Mouse (Mus musculus): ENCODE measurements at regions not wholly inside any gene's neighbourhood (a gene's known extent, or its start where the extent isn't known, plus 50 kb on each side); places are given as distances from the start of the nearest gene placed in this dataset.

DNA sequence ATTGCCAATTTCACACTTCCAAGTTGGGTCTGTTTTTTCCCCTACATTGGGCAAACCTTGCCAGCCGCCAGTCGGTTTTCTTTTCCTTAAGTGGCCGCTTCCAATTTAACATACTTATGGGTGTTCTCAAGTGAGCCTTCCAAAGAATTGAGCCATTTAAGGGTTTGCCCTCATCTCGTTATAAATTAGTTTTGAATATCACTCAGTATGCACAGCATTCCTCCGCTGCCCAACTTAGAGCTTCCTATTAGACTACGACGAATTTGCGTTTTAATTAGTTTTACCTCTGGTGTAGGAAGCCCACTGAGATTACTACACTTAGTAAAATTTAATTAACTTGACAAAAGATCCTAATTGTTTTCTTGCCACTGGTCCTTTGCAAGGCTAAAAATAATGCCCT lies 209.9 kb downstream of the Cdh11 start:
- DNase-seq, result no peak

DNA sequence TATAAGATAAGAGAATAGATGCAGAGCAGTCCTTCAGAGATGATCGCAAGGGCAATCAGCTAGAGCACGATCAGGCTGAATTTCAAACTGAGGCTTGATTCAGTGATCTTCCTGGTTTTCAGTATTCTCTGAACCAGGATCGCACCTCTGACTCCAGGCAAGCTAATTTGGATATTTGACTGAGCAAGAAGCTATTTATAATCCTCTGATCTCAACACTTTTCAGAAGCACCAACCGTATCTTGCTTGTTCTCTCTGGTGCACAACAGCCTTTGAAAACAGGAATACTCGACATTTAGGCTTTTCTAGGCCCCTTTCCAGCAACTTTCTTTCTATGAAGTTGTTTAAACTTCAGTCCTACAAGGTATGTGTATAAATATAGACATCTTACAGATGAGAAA lies 217.7 kb downstream of the Cdh11 start:
- DNase-seq, result no peak

DNA sequence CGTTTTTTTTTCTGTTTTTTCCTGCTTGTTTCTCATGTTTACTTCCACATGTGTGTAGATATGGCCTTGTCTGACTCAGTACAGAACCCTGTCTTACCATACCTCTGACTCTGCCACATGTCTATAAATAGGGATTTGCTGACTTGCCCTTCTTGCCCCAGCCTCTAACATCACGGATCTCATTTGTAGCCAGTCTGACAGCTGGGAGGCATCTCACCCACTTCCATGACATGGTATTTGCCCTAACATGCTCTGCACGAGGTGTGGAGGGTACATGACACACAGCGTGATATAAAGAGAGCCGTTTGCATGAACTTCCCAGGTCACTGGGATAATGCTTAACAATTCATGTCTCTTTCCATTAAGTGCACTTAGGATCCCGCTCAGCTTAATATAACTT lies 231.2 kb downstream of the Cdh11 start:
- no peak for DNase-seq

DNA sequence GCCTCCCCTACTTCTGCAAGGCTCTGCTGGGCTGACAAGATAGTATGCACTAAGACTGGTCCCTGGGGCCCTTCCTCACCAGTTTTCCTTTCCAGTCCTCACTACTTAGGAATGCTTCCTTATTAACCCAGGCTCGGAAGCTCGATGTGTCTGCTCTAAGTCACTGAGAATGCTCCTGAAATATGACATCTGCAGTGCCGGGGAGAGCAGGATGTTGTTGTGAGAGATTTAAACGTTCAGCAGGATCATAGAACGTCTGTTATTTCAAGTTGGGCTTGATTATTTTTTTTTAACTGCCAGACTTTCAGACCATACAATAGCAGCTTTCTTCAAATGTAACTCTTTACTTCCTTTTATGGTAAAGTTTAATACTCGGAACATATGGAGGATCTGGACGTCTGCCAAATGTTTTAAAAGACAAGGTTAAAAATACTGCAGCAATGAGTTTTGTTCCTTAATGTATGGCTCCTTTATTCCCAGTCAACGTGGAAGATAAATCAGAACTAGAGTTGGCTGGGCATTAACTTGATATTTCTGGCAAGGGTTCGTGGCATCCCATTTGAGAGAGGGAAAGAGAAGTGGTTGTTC lies 232.0 kb downstream of the Cdh11 start:
- no peak for DNase-seq

DNA sequence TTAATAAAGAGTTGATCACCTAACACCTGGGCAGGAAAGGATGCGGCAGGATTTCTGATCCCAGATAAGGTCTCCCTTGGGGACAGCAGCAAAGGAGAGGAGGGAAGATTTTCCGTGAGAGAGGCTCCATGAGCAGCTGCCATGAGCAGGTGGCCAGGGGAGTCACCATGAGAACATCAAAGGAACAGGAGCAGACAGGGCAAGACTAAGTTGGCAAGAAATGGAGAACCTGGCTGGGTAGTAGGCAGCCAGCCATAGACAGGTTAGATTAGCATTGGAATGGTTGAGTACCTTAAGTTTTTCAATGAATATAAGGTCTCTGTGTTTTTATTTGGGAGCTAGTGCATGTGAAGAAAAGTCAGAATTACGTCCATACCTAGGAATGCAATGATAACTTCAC lies 246.6 kb downstream of the Cdh11 start:
- no peak for DNase-seq

DNA sequence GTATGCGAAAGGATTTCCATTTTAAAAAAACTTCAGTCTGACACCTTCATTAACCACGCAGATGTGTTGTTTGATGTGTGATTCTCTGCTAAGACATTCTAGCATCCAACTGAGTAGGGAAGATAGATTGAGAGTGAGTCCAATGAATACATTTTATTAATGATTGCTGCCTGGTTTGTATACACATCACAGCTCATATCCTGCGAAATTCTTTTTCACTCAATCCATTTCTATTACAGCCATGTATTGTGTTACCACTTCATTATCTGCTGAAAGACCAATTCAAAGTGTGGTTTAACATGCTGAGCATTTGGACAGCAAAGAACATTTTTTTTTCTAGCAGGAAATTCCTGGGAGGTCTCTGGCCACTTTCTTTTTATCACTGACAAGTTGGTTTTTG lies 247.4 kb downstream of the Cdh11 start:
- no peak for DNase-seq

DNA sequence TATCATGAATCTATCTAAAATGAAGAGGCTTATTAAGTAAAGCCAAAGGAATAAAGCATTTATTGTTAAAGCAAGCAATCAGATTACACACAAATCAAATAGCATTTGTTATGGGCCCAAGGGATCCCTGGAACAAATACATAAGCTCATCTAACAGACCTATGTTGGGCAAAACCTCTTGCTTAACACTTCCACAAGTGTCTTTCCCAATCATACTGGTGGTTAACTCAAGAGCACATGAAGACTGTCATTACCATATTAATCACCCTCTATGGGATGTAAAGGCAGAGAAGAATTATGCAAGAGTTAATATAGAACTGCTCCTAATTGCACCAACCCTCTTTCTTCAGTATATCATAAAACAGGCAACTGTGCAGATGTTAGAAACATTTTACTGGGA lies 267.0 kb downstream of the Cdh11 start:
- no peak for DNase-seq

DNA sequence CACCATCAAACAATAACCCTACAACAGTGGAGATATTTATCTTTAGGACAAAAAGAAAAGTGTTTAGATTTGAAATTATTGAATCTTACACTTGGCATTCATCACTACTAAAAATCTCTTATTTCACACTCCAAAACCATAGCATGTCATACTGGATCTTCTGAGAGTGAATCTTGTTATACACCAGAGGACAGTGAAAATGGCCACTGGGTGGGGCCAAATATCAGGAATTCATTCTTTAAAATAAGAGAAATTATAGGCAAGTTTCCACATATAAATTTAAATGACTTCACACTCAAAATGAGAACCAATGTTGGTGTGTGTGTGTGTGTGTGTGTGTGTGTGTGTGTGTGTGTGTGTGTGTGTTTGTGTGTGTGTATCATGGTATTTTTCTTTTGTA lies 269.7 kb downstream of the Cdh11 start:
- DNase-seq, result no peak

DNA sequence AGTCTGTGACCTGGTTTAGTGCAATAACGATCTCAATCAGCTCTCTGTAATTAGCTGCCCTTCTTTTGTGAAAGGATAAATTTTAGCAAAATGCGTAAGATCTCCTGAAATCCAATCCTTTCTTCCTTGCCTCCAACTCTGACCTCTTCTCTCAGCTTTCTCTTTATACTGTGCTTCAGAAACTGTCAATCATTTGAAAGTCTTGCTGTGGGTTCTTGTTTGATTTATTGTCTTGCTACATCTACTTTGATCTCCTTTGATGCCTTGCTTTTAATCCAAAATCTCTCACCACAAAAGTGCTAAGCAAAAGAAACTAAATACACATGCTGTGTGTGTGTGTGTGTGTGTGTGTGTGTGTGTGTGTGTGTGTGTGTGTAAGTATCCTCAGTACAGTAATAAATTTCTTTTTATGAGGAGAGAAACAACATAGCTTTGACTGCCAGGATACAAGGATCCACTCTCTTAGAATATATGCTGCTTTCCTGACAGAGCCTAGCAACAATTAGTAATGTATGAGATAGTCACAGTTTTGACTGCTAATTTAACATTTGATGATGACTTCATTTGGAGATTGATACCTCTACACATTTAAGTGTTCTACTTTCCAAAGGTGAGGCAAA lies 270.5 kb downstream of the Cdh11 start:
- no peak for DNase-seq

DNA sequence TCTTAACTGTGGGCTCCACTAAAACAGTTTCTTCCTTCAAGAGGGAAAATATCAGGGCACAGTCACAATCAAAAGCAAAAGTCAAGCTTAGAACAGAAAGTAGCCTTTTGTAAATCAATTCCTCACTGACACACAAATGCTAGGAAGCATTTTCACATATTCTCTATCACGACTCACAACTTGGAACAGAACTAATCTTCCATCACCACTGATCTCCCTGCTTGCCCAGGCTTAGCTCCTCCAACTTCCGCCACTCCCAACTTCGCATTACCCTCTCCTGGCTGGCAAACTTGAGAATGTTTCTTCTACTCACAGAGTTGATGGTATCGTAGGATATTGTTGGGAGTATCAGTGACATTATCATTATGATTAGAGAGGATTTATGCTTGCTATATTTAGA lies 284.7 kb downstream of the Cdh11 start:
- DNase-seq, result no peak

DNA sequence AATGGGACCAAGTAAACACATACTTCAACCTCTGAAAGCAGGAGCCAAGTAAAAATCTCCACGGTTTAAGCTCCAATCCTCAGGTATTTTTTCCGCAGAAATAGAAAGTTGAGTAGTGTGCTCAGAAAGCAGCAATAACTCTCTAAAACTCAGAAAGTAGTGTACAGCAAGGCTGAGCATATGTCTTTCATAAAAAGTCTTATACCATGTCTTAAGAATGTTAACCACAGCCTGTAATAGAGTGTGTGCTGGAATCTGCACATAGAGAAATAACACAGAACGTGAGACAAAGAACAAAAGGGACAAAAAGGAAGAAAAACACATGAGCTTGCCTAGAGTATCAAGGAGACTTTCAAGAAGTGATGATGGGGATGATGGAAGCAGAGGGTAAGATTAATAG lies 285.2 kb downstream of the Cdh11 start:
- DNase-seq, result no peak

DNA sequence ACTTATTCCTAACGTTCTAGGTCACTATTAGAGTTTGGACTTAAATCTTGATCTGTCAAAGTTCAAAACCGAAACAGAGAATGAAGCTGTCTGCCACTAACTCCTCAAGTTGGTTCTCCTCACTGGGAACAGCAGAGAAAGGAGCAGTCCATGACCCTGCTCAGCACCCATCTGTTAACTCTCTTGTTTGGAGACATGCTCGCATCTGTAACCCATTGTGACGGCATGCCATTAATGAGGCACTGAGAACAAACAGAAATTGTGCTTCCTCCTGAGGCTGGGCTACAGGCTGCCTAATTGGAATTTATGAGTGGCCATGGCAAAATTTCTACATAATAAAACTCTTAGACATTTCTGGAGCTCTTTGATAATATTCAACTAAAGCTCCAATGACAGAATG lies 286.4 kb downstream of the Cdh11 start:
- no peak for DNase-seq

DNA sequence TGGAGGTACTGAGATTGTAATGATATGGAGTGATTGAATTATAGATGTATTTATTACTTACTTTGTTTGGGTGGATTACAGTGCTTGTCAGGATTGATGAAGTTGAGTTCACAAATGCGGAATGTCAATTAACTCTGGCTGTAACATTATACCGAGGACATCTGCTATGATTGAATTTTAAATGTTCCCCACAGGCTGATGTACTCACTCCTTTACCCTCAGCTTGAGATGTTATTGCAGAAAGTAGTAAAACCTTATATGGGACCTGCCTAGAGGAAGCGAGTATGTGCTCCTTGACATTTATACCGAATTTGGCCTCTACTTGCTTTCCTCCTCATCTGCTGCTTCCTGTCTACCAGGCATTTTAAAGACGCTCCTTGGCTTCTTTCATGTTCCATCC lies 288.3 kb downstream of the Cdh11 start:
- DNase-seq, result no peak

DNA sequence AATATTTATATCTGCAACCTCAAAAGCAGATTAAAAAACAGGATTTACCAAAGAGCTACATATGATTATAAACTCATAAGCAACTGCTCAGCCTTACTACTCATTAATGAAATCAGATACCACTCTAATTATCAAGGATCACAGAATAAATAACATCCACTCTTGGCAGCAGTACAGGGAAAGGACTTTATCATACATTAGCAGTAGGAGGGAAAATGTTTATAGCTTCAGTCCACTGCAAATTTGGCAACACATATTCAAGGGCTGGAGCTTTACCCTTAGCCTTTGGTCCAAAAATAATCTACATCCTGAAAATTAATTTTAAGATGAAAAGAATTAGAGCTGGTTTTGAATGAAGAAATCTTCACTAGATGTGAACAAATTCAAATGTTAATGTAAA lies 288.7 kb downstream of the Cdh11 start:
- no peak for DNase-seq

DNA sequence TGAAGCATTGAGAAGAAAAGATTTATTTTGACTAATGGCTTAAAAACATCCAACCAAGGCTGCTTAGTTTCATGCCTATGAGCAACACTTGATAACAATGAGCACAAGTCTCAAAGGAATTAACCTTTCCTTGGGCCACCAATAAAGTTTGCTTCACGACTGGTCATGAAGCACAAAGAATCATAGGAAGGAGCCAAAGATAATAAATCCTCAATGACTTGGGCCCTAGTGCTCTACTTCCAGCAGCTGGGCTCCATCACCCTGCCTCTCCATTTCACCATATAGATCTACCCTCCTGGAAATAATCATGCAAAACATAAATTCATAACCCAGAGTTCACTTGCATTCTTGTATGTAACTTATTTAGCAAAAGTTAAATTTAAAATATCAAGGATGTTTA lies 289.4 kb downstream of the Cdh11 start:
- DNase-seq, result no peak

DNA sequence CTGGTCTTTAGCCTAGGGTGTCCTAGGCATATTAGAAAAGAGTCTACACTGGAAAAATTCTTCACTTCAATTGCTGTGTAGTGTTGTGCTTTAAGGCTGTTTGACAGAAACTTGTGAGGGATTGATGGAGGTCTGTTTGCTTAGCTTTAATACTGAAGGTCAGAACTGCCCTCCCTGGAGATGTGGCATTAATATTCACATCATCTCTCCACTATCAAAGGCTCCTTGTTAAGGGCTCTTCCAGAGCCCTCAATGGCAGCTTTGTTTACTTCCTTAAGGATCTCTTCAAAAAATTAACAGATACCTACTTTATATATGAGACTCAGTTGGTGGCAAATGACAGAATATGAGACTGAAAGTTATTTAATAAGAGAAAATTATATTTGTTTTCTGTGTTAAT lies 294.4 kb downstream of the Cdh11 start:
- DNase-seq, result no peak

DNA sequence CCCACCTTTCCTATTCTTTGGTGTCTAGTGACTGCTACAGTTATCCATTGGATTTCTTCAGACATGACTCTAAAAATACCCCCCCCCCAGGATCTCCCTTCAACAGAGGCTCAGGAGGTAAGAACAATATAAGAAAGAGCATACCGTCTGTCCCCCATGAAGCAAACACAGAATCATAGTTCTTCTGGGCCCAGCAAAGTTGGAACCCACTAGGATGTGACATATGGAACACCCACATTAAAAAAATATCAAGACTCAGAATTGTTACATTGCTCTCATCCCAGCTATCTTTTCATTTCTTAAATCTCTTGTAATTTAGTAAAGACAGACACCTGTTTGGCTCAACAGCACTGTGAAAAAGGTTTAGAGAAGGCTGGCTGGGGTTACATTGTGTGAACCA lies 297.2 kb downstream of the Cdh11 start:
- no peak for DNase-seq

DNA sequence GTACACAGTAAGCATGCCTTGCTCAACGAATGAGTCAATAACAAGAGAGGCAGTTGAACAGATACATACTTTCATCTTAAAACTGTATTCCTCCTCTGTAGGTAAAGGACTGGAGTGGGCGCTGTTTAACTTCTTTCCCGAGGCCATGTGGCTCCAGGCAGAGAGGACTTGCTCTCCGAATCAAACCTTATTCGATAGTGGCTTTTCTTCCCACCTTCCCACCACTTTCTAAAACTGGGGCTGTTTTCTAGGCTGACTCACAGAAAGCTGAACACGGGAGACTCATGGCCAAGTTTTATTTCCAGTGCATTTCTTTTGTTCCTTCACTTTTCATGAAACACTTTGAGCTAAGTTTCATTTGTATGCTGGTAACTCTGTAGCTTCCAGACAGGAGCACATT lies 297.6 kb downstream of the Cdh11 start:
- peak; percentile 8 for DNase-seq

DNA sequence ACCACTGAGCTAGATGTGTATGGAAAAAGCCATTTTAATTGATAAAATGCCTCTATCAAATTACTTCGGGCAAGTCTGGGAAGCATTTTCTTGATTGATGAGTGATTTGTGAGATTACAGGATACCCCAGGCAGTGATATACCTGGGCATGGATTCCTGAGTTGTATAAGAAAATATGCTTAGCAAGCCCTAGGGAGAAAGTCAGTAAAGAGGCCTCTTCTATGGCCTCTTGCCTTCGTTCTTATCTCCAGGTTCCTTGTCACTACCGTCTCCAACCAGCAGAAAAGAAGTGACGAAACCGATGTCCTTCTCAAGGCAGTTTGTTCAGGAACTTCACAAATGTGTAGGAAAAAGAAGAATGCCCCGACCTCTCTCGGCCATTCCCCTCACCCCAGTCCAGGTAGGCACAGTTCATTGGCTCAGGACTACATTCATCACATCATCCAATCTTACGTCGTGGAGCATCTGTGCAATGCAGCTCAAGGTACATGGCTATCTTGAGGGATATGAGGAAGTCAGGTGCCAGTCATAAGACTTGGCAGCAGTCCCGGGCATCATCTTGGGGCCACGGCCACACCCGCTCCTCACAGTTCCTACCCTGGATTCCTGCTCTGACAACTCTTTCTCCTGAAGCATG lies 310.2 kb downstream of the Cdh11 start:
- no peak for DNase-seq

DNA sequence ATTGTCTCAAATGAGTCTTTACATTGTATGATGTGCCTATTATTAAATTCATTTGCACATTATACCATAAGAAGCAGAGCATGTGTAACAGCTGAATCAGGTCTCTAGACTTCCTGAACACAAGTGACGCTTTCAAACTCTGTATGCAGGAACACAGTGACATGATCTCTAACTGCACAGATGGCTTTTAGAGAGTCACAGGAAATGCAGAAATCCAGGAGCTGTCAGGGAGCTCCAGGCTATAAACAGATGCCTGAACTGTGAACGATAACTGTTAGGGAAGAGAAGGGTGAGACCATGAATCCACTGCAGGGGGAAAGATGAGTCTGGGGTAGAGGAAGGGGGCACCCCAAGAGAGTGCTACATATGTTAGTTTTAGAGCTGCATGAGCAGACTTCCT lies 311.2 kb downstream of the Cdh11 start:
- no peak for DNase-seq

DNA sequence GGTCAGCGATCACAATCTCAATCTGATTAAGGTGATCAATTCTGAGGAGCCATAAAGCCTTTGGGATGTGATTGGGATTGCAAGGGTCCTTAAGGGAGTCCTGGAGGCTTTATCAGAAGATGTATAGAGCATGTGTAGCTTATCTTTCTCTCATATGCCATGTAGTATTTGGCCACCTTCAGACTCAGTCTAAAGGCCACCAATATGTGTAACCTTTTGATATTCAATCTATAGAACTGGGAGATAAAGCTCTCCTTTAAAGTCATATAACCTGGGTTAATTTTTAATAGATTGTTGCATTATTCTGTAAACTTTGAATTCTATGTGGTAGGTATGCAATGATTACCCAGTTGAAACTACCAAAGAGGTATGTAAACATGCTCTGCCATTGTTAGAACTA lies 314.1 kb downstream of the Cdh11 start:
- no peak for DNase-seq

DNA sequence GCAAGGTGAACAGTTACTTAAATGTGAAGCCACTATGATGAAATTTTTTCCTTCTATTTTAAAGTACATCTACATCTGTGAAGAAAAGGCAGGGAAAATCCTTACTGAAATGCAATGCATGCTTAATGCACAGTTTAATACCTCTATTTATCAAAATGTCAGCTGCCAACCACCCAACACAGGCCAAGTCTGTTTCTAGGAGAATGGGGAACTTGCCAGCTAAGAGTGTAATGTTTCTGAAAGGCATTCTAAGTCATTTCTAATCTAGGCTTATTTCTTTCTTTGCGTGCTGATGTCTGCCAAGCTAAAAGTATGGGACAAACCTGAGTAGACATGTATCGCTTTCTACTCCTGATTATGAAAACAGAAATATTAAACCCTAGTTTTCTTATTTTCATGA lies 322.8 kb downstream of the Cdh11 start:
- DNase-seq, result no peak

DNA sequence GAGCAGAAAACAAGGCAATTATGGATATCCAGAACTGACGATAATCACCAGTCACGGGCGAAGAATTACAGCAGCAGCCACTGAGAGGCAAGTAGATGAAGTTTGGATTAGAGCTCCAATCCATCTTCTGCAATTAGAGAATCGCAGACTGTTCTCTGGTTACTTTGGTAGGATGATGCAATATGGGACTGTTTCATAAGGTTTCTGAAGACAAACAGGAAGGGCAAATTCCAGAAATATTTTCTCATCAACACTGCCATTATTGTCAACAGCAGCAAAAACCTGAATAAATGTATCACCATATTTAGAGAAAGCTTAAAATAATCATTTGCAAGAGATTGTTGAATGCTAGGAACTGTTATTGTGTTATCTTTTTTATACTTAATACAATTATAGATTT lies 342.4 kb downstream of the Cdh11 start:
- DNase-seq, result no peak

DNA sequence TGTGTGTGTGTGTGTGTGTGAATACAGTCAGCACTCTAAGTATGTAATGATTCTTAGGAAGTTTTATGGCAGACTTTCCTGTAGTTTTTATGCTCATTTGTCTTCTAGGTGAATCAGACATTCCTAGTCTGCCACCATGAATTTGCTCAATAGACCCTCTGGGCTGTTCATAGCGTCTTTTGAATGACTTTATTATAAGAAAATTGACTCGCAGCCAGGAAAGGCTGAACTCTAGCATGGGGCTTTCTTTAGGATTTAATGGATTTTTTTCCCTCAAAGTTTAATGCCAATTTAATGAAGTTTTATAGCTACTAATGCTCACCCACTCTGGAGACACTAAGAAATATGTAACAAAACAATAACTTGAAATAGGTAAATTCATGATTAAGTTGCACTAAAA lies 363.6 kb downstream of the Cdh11 start:
- no peak for DNase-seq

DNA sequence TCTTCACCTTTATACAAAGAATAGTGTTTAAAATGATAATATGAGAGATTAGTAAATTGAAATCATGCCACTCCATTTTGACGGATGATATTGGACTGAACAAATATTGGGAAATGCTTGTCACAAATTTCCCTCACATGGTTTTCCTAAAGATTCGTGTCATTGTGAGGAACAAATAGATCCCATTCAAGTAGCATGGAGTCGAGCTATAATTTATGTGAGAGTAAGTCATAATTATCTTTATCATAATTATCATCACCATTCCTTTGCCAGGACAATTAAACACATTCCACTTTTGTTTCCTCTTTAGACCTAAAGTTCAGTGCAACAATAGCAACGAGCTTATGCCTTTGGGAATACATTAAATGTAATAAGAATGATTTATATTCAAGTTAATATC lies 370.5 kb downstream of the Cdh11 start:
- no peak for DNase-seq

All from right cerebral cortex, postnatal 14 days (tissue).